Mouse (Mus musculus): ENCODE data around the gene Prss8.

DNA sequence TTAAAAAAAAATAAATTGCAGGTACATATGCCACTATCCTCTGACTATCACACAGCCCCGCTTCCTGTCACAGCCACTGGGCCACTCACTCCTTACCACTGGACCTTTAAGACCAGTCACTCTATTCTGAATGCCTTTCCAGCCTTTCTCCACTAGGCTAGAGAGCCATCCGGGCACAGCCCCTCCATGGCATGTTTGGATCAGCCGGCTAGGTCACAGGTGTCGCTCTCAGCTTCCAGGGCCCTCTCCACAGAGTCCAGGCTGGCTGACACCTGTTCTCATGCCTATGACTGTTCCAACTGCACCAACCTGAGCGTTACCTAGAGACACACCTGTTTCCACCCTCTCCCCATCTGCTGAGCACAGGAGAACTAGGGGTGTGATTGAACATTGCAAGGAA is 1.3 kb downstream of the Prss8 start:
- TF ChIP-seq HCFC1 (IDR thresholded peaks at IDR 0.05; ENCODE audit: low read depth, low read length) (no peak), JUND (IDR thresholded peaks at IDR 0.05; ENCODE audit: low read depth, low read length) (no peak), MEF2A (IDR thresholded peaks at IDR 0.05; ENCODE audit: extremely low read depth, insufficient replicate concordance, low read depth, low read length, poor library complexity, severe bottlenecking) (no peak), CTCF (IDR thresholded peaks at IDR 0.05 in 2 of 3, conservative IDR thresholded peaks at IDR 0.05 in 1 of 3; ENCODE audit: control insufficient read depth in 1 of 3, insufficient read depth in 1 of 3, low read depth in 2 of 3, low read length in 3 of 3, poor library complexity in 1 of 3, severe bottlenecking in 1 of 3) (no peak), ZC3H11A (IDR thresholded peaks at IDR 0.05; ENCODE audit: low read depth, low read length) (no peak), E2F4 (IDR thresholded peaks at IDR 0.05; ENCODE audit: borderline replicate concordance, low read depth, low read length) (no peak)
